Mouse (Mus musculus): ENCODE results near the gene Itpr1. TPM values are rescaled to one million over a fixed set of nuclear protein-coding genes. Genes with fewer than 3 reads are reported as not detected.

Gene Itpr1
- polyA plus RNA-seq, 1 experiment from 2014 or later, result 5.5 TPM

- H3K36me3 ChIP-seq (ENCODE audit: control insufficient read depth, insufficient read depth, low read length), result no peaks in the 10 kb centered on the region
- DNase-seq (no peak), ATAC-seq (ENCODE audit: low FRiP score, low TSS enrichment) (no peak)
- no peak overlapping the region for H3K9ac ChIP-seq (replicated peaks; ENCODE audit: low read length)
- no peak overlapping the region for H3K4me2 ChIP-seq (ENCODE audit: low read length)
- H3K27ac ChIP-seq (replicated peaks; ENCODE audit: low read depth, low read length), result no peak overlapping the region
- no peaks in the 10 kb centered on the region for H3K9me3 ChIP-seq (ENCODE audit: control insufficient read depth, low read length)
- H3K27me3 ChIP-seq (ENCODE audit: control insufficient read depth, insufficient read depth, low read length), result no peaks in the 10 kb centered on the region
- 95% methylated on average over 5 of the region's 5 CpGs for WGBS
- H3K4me1 ChIP-seq (ENCODE audit: control insufficient read depth, insufficient read depth, low read length), result no peaks in the 10 kb centered on the region
- H3K4me3 ChIP-seq (replicated peaks; ENCODE audit: low read depth, low read length), result no peak overlapping the region
Observed at GRCm38 (mm10) chr6:108222875-108223274, 10.0 kb downstream of the Itpr1 start.

GRCm38 (mm10) chr6:108224361-108224760, 11.5 kb downstream of the Itpr1 start:
- no peaks in the 10 kb centered on the region for H3K4me1 ChIP-seq (ENCODE audit: control insufficient read depth, insufficient read depth, low read length)
- no peaks in the 10 kb centered on the region for H3K27me3 ChIP-seq (ENCODE audit: control insufficient read depth, insufficient read depth, low read length)
- H3K9ac ChIP-seq (replicated peaks; ENCODE audit: low read length), result no peak overlapping the region
- no peaks in the 10 kb centered on the region for H3K36me3 ChIP-seq (ENCODE audit: control insufficient read depth, insufficient read depth, low read length)
- H3K4me2 ChIP-seq (ENCODE audit: low read length), result no peak overlapping the region
- WGBS, result 96% methylated on average over 4 of the region's 4 CpGs
- no peaks in the 10 kb centered on the region for H3K9me3 ChIP-seq (ENCODE audit: control insufficient read depth, low read length)
- H3K4me3 ChIP-seq (replicated peaks; ENCODE audit: low read depth, low read length), result no peak overlapping the region
- DNase-seq (no peak), ATAC-seq (ENCODE audit: low FRiP score, low TSS enrichment) (no peak)
- no peak overlapping the region for H3K27ac ChIP-seq (replicated peaks; ENCODE audit: low read depth, low read length)

- no peaks in the 10 kb centered on the region for H3K9me3 ChIP-seq (ENCODE audit: control insufficient read depth, low read length)
- no peak for DNase-seq
- no peaks in the 10 kb centered on the region for H3K36me3 ChIP-seq (ENCODE audit: control insufficient read depth, insufficient read depth, low read length)
- no peak overlapping the region for H3K27ac ChIP-seq (replicated peaks; ENCODE audit: low read depth, low read length)
- WGBS, result 94% methylated on average over 2 of the region's 2 CpGs
- no peaks in the 10 kb centered on the region for H3K27me3 ChIP-seq (ENCODE audit: control insufficient read depth, insufficient read depth, low read length)
- H3K9ac ChIP-seq (replicated peaks; ENCODE audit: low read length), result no peak overlapping the region
- no peak for ATAC-seq (ENCODE audit: low FRiP score, low TSS enrichment)
- H3K4me1 ChIP-seq (ENCODE audit: control insufficient read depth, insufficient read depth, low read length), result no peaks in the 10 kb centered on the region
- no peak overlapping the region for H3K4me2 ChIP-seq (ENCODE audit: low read length)
- H3K4me3 ChIP-seq (replicated peaks; ENCODE audit: low read depth, low read length), result no peak overlapping the region
Observed at GRCm38 (mm10) chr6:108225027-108225426, 12.1 kb downstream of the Itpr1 start.

- no peaks in the 10 kb centered on the region for H3K27me3 ChIP-seq (ENCODE audit: control insufficient read depth, insufficient read depth, low read length)
- no peak overlapping the region for H3K27ac ChIP-seq (replicated peaks; ENCODE audit: low read depth, low read length)
- DNase-seq (no peak), ATAC-seq (ENCODE audit: low FRiP score, low TSS enrichment) (no peak)
- no peaks in the 10 kb centered on the region for H3K36me3 ChIP-seq (ENCODE audit: control insufficient read depth, insufficient read depth, low read length)
- H3K4me2 ChIP-seq (ENCODE audit: low read length), result no peak overlapping the region
- no peaks in the 10 kb centered on the region for H3K9me3 ChIP-seq (ENCODE audit: control insufficient read depth, low read length)
- no peaks in the 10 kb centered on the region for H3K4me1 ChIP-seq (ENCODE audit: control insufficient read depth, insufficient read depth, low read length)
- no peak overlapping the region for H3K4me3 ChIP-seq (replicated peaks; ENCODE audit: low read depth, low read length)
- H3K9ac ChIP-seq (replicated peaks; ENCODE audit: low read length), result no peak overlapping the region
- WGBS, result 80% methylated on average over 7 of the region's 7 CpGs
Observed at GRCm38 (mm10) chr6:108226230-108226629, 13.3 kb downstream of the Itpr1 start.

- 92% methylated on average over 6 of the region's 6 CpGs for WGBS
- H3K36me3 ChIP-seq (ENCODE audit: control insufficient read depth, insufficient read depth, low read length), result no peaks in the 10 kb centered on the region
- no peaks in the 10 kb centered on the region for H3K27me3 ChIP-seq (ENCODE audit: control insufficient read depth, insufficient read depth, low read length)
- no peak for DNase-seq
- H3K4me2 ChIP-seq (ENCODE audit: low read length), result no peak overlapping the region
- H3K9me3 ChIP-seq (ENCODE audit: control insufficient read depth, low read length), result no peaks in the 10 kb centered on the region
- H3K27ac ChIP-seq (replicated peaks; ENCODE audit: low read depth, low read length), result no peak overlapping the region
- no peak overlapping the region for H3K9ac ChIP-seq (replicated peaks; ENCODE audit: low read length)
- H3K4me1 ChIP-seq (ENCODE audit: control insufficient read depth, insufficient read depth, low read length), result no peaks in the 10 kb centered on the region
- ATAC-seq (ENCODE audit: low FRiP score, low TSS enrichment), result no peak
- no peak overlapping the region for H3K4me3 ChIP-seq (replicated peaks; ENCODE audit: low read depth, low read length)
Observed at GRCm38 (mm10) chr6:108227461-108227860, 14.6 kb downstream of the Itpr1 start.

- WGBS, result 80% methylated on average over 6 of the region's 6 CpGs
- Histone ChIP-seq H3K36me3 (ENCODE audit: control insufficient read depth, insufficient read depth, low read length) (no peaks in the 10 kb centered on the region), H3K27ac (replicated peaks; ENCODE audit: low read depth, low read length) (no peak overlapping the region)
Observed at GRCm38 (mm10) chr6:108228048-108228447, 15.2 kb downstream of the Itpr1 start.

GRCm38 (mm10) chr6:108228601-108229000, 15.7 kb downstream of the Itpr1 start:
- whole genome bisulfite sequencing, result 9% methylated on average over 2 of the region's 2 CpGs
- Histone ChIP-seq H3K36me3 (ENCODE audit: control insufficient read depth, insufficient read depth, low read length) (no peaks in the 10 kb centered on the region), H3K4me3 (replicated peaks; ENCODE audit: low read depth, low read length) (no peak overlapping the region), H3K4me1 (ENCODE audit: control insufficient read depth, insufficient read depth, low read length) (no peaks in the 10 kb centered on the region), H3K4me2 (ENCODE audit: low read length) (no peak overlapping the region), H3K9me3 (ENCODE audit: control insufficient read depth, low read length) (no peaks in the 10 kb centered on the region), H3K27me3 (ENCODE audit: control insufficient read depth, insufficient read depth, low read length) (no peaks in the 10 kb centered on the region), H3K27ac (replicated peaks; ENCODE audit: low read depth, low read length) (no peak overlapping the region), H3K9ac (replicated peaks; ENCODE audit: low read length) (no peak overlapping the region)
- ATAC-seq (ENCODE audit: low FRiP score, low TSS enrichment) (peak; percentile 58; the same call in 1 of the 2 replicates), DNase-seq (peak; percentile 35)

More at GRCm38 (mm10) chr6:108228048-108228447, 15.2 kb downstream of the Itpr1 start:
- H3K4me1 ChIP-seq (ENCODE audit: control insufficient read depth, insufficient read depth, low read length), result no peaks in the 10 kb centered on the region
- no peak overlapping the region for H3K4me3 ChIP-seq (replicated peaks; ENCODE audit: low read depth, low read length)
- ATAC-seq (ENCODE audit: low FRiP score, low TSS enrichment), result no peak
- no peak overlapping the region for H3K4me2 ChIP-seq (ENCODE audit: low read length)
- no peak for DNase-seq
- no peak overlapping the region for H3K9ac ChIP-seq (replicated peaks; ENCODE audit: low read length)
- no peaks in the 10 kb centered on the region for H3K9me3 ChIP-seq (ENCODE audit: control insufficient read depth, low read length)
- H3K27me3 ChIP-seq (ENCODE audit: control insufficient read depth, insufficient read depth, low read length), result no peaks in the 10 kb centered on the region

GRCm38 (mm10) chr6:108230608-108231007, 17.7 kb downstream of the Itpr1 start:
- H3K36me3 ChIP-seq (ENCODE audit: control insufficient read depth, insufficient read depth, low read length), result no peaks in the 10 kb centered on the region
- H3K4me1 ChIP-seq (ENCODE audit: control insufficient read depth, insufficient read depth, low read length), result no peaks in the 10 kb centered on the region
- WGBS, result 88% methylated on average over 3 of the region's 3 CpGs
- H3K9ac ChIP-seq (replicated peaks; ENCODE audit: low read length), result no peak overlapping the region
- H3K4me2 ChIP-seq (ENCODE audit: low read length), result no peak overlapping the region
- ATAC-seq (ENCODE audit: low FRiP score, low TSS enrichment) (no peak), DNase-seq (no peak)
- H3K27me3 ChIP-seq (ENCODE audit: control insufficient read depth, insufficient read depth, low read length), result no peaks in the 10 kb centered on the region
- no peaks in the 10 kb centered on the region for H3K9me3 ChIP-seq (ENCODE audit: control insufficient read depth, low read length)
- no peak overlapping the region for H3K4me3 ChIP-seq (replicated peaks; ENCODE audit: low read depth, low read length)
- H3K27ac ChIP-seq (replicated peaks; ENCODE audit: low read depth, low read length), result no peak overlapping the region

GRCm38 (mm10) chr6:108231892-108232710, 19.2 kb downstream of the Itpr1 start:
- 84% methylated on average over 11 of the region's 11 CpGs for WGBS
- H3K9ac ChIP-seq (replicated peaks; ENCODE audit: low read length), result no peak overlapping the region
- H3K9me3 ChIP-seq (ENCODE audit: control insufficient read depth, low read length), result no peaks in the 10 kb centered on the region
- no peaks in the 10 kb centered on the region for H3K36me3 ChIP-seq (ENCODE audit: control insufficient read depth, insufficient read depth, low read length)
- ATAC-seq (ENCODE audit: low FRiP score, low TSS enrichment), result no peak
- no peak for DNase-seq
- no peaks in the 10 kb centered on the region for H3K27me3 ChIP-seq (ENCODE audit: control insufficient read depth, insufficient read depth, low read length)
- no peak overlapping the region for H3K4me2 ChIP-seq (ENCODE audit: low read length)
- peaks cover 11% of the 10 kb centered on the region for H3K4me1 ChIP-seq (ENCODE audit: control insufficient read depth, insufficient read depth, low read length)
- no peak overlapping the region for H3K4me3 ChIP-seq (replicated peaks; ENCODE audit: low read depth, low read length)
- H3K27ac ChIP-seq (replicated peaks; ENCODE audit: low read depth, low read length), result no peak overlapping the region
